Mouse (Mus musculus) thymus, adult 2 months (tissue): Measurements from ENCODE around the gene Sema3a. TPM values are rescaled to one million over a fixed set of nuclear protein-coding genes. Genes with fewer than 3 reads are reported as not detected.

Source experiments
- DNase-seq: peaks from one replicate; pipeline ENCODE4 v3.0.0; 2021
- H3K27ac ChIP-seq: fragments of 200-500 bp; 2 replicates; pipeline ENCODE4 v1.5.1; 2012; ENCODE audit warnings: low read length, control low read depth; ENCODE audit not compliant: control insufficient read depth, insufficient read depth
- H3K27me3 ChIP-seq: fragments of 200-500 bp; 2 replicates; pipeline ENCODE4 v1.6.1; 2012; ENCODE audit warnings: mild to moderate bottlenecking, low read length, moderate library complexity, mixed read lengths; ENCODE audit not compliant: control insufficient read depth, insufficient read depth
- H3K36me3 ChIP-seq: fragments of 200-500 bp; 2 replicates; pipeline ENCODE4 v1.6.1; 2012; ENCODE audit warnings: mild to moderate bottlenecking, low read length, moderate library complexity; ENCODE audit not compliant: control insufficient read depth, insufficient read depth
- H3K4me1 ChIP-seq: fragments of 200-500 bp; replicated peaks from 2 replicates; pipeline ENCODE4 v1.6.1; 2012; ENCODE audit warnings: low read length; ENCODE audit not compliant: control insufficient read depth, insufficient read depth
- H3K4me3 ChIP-seq: fragments of 200-500 bp; 2 replicates; pipeline ENCODE4 v1.5.1; 2012; ENCODE audit warnings: mild to moderate bottlenecking, low read length, control low read depth, moderate library complexity; ENCODE audit not compliant: control insufficient read depth, insufficient read depth
- CTCF ChIP-seq: fragments of 200-500 bp; IDR thresholded peaks from 2 replicates; pipeline ENCODE4 v1.5.1; 2012; ENCODE audit warnings: mild to moderate bottlenecking, control low read depth, low read length, moderate library complexity, borderline replicate concordance; ENCODE audit not compliant: control insufficient read depth, poor library complexity, insufficient read depth; ENCODE audit errors: extremely low read depth
- POLR2A ChIP-seq: fragments of 200-500 bp; IDR thresholded peaks from 2 replicates; pipeline ENCODE4 v1.6.1; 2012; ENCODE audit warnings: mild to moderate bottlenecking, low read length, control low read depth, moderate library complexity; ENCODE audit not compliant: control insufficient read depth, poor library complexity, insufficient read depth; ENCODE audit errors: extremely low read depth
- WGBS: fragments of 180-500 bp; shearing (Covaris S2); methylation state at CpG from one replicate; pipeline ENCODE4 v1.1.7; 2018; 5-methylcytosine and 5-hydroxymethylcytosine counted together
- polyA plus RNA-seq: library from polyadenylated mRNA; depleted of rRNA; stranded (reverse); fragments of >200 nt; gene quantifications from 2 replicates; pipeline ENCODE4 v1.2.3, GENCODE M21; 2012

Gene Sema3a
- polyA plus RNA-seq, 1 experiment, result 0.34 TPM

DNA sequence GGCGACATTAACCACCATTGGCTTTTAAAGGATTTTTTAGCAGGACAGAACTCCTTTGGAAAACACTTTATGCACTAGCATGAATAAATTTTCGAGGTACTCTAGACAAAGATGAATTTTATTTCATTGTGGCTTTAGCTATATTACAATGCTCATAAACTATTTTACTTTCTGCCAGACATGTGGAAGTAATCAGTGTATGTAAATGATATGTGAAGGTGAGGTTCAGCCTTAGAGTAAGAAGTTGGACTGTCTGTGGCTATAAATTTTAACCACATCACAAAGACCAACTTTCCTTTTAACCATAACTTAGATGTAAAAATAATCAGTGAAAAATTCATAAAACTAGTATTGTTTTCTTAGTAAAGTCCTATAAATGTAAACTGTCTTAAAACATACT, 286.7 kb downstream of the Sema3a start:
- H3K27me3 ChIP-seq, result no peaks in the 10 kb centered on the region
- 79% methylated on average over 2 of the region's 2 CpGs for WGBS
- H3K4me3 ChIP-seq, result no peak overlapping the region
- no peaks in the 10 kb centered on the region for H3K4me1 ChIP-seq
- DNase-seq, result no peak
- no peaks in the 10 kb centered on the region for H3K36me3 ChIP-seq
- no peak overlapping the region for H3K27ac ChIP-seq
- no peak for TF ChIP-seq CTCF
- TF ChIP-seq POLR2A, result no peak

DNA sequence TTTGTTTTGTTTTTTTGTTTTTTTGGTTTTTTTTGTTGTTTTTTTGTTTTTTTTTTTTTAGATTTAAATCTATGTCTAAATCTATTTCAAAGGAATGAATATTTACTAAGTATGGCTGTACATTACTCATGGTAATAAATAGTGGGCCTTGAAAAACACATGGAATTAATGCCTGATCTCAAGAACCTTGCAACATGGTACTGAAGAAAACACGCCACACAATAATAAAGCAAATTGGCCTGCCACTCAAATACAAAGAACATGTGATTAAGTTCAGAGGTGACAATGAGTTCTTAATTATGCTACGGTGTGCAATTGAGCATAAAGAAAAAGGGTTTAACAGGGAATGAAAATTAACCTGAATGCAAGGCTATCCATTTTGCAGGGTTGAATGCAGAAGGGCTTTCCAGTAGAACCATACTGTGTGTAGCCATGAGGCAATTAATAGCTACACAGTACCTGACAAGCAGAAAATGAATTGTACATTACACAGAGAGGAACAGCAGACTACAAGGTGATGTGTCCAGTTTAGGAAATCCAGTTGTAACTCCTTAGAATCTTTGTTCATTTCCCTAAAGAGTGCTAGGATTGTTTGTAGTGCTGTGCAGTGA, 288.8 kb downstream of the Sema3a start:
- Histone ChIP-seq H3K4me3 (no peak overlapping the region), H3K4me1 (no peaks in the 10 kb centered on the region), H3K27me3 (no peaks in the 10 kb centered on the region), H3K27ac (no peak overlapping the region), H3K36me3 (no peaks in the 10 kb centered on the region)
- DNase-seq, result no peak
- 94% methylated on average over 2 of the region's 2 CpGs for WGBS
- TF ChIP-seq CTCF, result no peak
- TF ChIP-seq POLR2A, result no peak

DNA sequence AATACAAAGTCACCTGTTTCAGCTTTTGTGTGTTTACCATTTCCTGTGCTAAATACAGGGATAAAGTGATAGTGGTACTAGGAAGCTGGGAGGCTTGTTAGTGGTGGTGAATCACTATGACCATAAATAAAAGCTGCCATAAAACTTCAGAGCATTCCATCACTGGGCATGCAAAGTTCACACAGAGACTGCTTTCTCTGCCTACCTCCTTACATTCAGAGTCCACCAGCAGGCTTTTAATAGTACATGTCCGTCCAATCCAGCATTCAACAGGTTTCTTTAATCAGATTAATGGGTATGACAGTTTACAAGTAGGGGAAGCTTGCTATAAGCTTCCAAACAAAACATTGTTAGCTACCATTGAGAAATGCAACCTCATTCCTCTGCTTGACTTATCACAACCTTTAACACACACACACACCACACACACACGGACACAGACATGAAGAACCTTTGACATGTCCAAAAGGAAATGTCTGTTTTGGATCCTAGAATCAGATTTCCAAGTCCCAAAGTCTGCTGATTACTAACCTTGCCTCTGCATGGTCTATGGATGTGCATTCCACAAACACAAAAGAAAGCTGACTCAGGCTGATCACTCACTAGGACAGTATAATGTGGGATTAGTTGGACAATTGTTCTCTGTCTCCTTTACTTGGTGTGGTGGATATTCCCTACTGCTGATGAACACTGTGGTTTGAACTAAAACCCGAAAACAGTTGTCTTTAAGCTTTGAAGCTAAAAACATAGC, 291.9 kb downstream of the Sema3a start:
- no peaks in the 10 kb centered on the region for H3K36me3 ChIP-seq
- H3K4me1 ChIP-seq, result no peaks in the 10 kb centered on the region
- no peak for DNase-seq
- H3K27ac ChIP-seq, result no peak overlapping the region
- H3K27me3 ChIP-seq, result no peaks in the 10 kb centered on the region
- WGBS, result 84% methylated on average over 3 of the region's 3 CpGs
- no peak for TF ChIP-seq CTCF
- TF ChIP-seq POLR2A, result no peak
- no peak overlapping the region for H3K4me3 ChIP-seq

DNA sequence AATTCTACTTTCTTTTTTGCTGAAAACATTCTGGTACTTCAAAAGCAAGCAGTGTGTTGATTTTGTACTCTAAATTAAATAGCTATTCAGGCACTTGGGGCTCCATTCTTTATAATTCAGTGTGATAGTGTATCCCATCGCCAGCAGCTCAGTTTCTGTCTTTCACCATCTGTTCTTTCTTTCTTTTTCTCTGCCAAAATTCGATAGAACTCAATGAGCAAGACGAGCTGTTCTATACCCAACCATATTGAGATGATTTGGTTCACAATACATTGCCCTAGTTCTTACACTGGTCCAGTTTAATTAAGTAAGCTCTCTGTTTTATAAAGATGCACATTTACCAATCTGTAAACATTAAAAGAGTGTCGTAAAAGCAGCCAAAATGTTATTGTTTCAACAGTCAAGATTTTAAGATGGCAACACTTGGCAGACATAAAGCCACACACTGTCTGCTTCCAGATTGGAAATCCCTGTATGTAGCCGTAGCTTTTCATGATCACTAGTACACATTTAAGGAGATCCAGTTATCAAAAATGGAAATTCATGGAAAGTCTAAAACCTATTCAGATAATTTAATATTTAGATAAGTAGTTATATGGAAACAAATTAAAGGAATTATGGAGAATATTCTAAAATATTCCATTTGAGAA, 296.2 kb downstream of the Sema3a start:
- TF ChIP-seq POLR2A, result no peak
- TF ChIP-seq CTCF, result no peak
- no peak for DNase-seq
- 83% methylated on average over 5 of the region's 5 CpGs for WGBS
- Histone ChIP-seq H3K36me3 (no peaks in the 10 kb centered on the region), H3K4me3 (no peak overlapping the region), H3K4me1 (no peaks in the 10 kb centered on the region), H3K27ac (no peak overlapping the region), H3K27me3 (no peaks in the 10 kb centered on the region)

DNA sequence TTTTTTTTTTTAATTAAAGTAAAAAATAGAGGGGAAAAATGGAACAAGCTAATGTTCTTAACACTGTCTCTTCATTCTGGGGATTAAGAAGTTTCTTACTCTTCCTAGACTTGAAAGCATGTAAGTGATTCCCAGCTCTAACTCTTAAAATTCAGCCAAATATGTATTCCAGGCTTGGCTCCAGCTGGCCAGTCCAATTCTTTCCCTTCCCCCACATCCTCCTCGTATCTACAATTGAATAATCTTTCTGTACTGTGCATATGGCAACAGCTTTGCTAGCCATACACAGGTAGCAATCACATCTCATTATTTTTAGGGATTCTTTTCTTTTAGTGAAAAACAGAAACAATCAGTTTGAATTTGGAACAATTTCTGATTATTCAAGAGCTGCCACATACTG, 303.5 kb downstream of the Sema3a start:
- no peak for DNase-seq
- Histone ChIP-seq H3K27me3 (no peaks in the 10 kb centered on the region), H3K36me3 (no peaks in the 10 kb centered on the region), H3K4me1 (no peaks in the 10 kb centered on the region), H3K4me3 (no peak overlapping the region), H3K27ac (no peak overlapping the region)
- 66% methylated on average over 1 of the region's 1 CpGs for WGBS
- TF ChIP-seq POLR2A (no peak), CTCF (no peak)

DNA sequence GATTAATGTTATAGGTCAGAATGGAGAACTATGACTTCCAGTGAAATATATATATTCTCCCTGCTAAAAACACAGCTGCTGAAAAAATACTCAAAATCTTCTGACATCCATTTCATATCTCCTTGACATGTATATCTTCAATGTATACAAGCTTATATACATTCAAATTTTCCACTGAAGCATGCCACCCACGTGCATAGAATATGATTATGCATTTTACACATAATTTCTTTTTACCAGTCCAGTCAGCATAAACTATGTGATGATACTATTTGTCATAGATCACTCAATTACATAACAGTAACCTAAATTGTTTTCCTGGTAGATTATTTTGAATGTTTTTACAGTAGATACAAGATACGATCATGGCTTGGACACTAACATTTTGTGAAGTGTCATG, 306.6 kb downstream of the Sema3a start:
- no peak for DNase-seq
- Histone ChIP-seq H3K27ac (no peak overlapping the region), H3K4me3 (no peak overlapping the region), H3K27me3 (no peaks in the 10 kb centered on the region), H3K4me1 (no peaks in the 10 kb centered on the region), H3K36me3 (no peaks in the 10 kb centered on the region)
- TF ChIP-seq POLR2A, result no peak
- no peak for TF ChIP-seq CTCF
- WGBS, result 87% methylated on average over 2 of the region's 2 CpGs
